9 mouse cellular contexts compared by ENCODE assay signal in the genomic region with DNA sequence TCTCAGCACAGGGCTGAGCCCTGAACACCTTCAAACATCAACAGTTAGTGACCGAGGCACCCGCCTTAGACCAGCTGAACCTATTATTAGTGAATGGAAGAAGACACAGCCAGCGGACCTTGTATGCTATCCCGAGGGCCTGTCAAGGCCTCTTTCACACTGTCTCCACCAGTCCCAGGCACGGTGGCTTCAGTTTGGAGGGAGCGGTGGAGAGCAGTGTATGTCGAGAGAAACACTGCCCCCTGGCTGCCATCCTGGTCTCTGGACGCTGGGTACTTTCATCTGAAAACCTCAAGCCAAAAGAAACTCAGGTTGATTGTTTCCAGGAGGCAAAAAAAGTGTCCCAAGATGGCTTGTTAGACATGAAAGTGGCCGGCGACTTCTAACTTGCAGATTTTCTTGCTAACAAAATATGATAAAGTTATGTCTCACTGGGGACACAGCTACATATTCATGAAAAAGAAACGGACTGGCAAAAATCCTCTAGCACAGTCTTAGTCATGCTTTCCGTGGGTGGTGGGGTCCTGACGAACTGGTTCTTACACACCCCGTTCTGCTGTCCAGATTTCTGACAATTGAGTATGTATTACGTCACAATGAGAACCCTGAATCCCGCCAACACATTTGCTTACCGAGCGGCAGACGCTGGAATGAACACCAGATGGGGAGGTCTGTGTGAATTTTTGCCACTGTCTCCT. TPM values are rescaled to one million over a fixed set of nuclear protein-coding genes. Genes with fewer than 3 reads are reported as not detected.
A peak's percentile ranks its signal among the peaks of the same experiment; 100 is the strongest.
DNase-seq lines count a peak whose midpoint lies in the region; ATAC-seq and TF ChIP-seq lines count a peak whose summit lies in the region.
"Had no signal": no experiment of that assay in that cellular context is flagged by ENCODE, and none has a peak within 500 bp of the region (broad histone marks: within the 10 kb centered on the region; RNA-seq: fewer than 3 reads in every experiment).

No protein-coding gene starts in this region.

- peak; percentile 48; the same call in 1 of the 2 replicates for TF ChIP-seq CTCF in embryonic fibroblast, embryonic 13.5 days (IDR thresholded peaks at IDR 0.05; ENCODE audit: borderline replicate concordance, insufficient read depth, low read length)

- TF ChIP-seq POLR2A in embryonic fibroblast, embryonic 13.5 days (IDR thresholded peaks at IDR 0.05; ENCODE audit: low read depth, low read length) = no peak

- intact Hi-C loops in heart, postnatal 25 days (cut with DNase I) = loop anchor here (2.0 to 10.0 kb wide), 4 partner anchors 58 to 340 kb away; a partner anchor contains a TSS

- WGBS in kidney, embryonic 16.5 days = 65% methylated on average over 19 of the region's 19 CpGs

- 0 out of 2 replicates have a peak, but pooled peaks cover 3% of the 10 kb centered on the region for H3K4me1 ChIP-seq in kidney, embryonic 16.5 days (ENCODE audit: insufficient read depth, low read length)
- no peaks in the 10 kb centered on the region for H3K4me1 ChIP-seq in embryonic fibroblast, embryonic 13.5 days (ENCODE audit: control insufficient read depth, insufficient read depth, low read length)

- no peak overlapping the region for H3K4me3 ChIP-seq in kidney, embryonic 16.5 days (ENCODE audit: low read length)
- H3K4me3 ChIP-seq in embryonic fibroblast, embryonic 13.5 days (ENCODE audit: insufficient read depth, low read length) = no peak overlapping the region
- H3K4me3 ChIP-seq: megakaryocyte, embryonic 14.5 days had no signal

- no peak overlapping the region for H3K9ac ChIP-seq in kidney, embryonic 16.5 days (replicated peaks; ENCODE audit: low read length)

- H3K27me3 ChIP-seq in kidney, embryonic 16.5 days (ENCODE audit: insufficient read depth, low read length) = no peaks in the 10 kb centered on the region

- H3K9me3 ChIP-seq in kidney, embryonic 16.5 days (ENCODE audit: low read length) = no peaks in the 10 kb centered on the region
- H3K9me3 ChIP-seq: megakaryocyte, embryonic 14.5 days had no signal

- DNase-seq in kidney, adult 11 months = peak; percentile 63
- peak; percentile 41 for DNase-seq in brain, adult 2 months (ENCODE audit: low read depth, low spot score)
- DNase-seq in heart, postnatal 25 days (ENCODE audit: low spot score) = peak; percentile 28
- DNase-seq in liver = peak; percentile 53
- peak; percentile 15 for DNase-seq in ovary, postnatal 10 days (ENCODE audit: low spot score)
- peak; percentile 63 to 66 for DNase-seq in thymus, postnatal 36 days

- no peak for ATAC-seq in kidney, embryonic 16.5 days (ENCODE audit: low FRiP score, low TSS enrichment)

- H3K4me2 ChIP-seq in kidney, embryonic 16.5 days (replicated peaks; ENCODE audit: low read depth, low read length) = no peak overlapping the region

- H3K27ac ChIP-seq in kidney, embryonic 16.5 days (ENCODE audit: low read length) = no peak overlapping the region
- no peak overlapping the region for H3K27ac ChIP-seq in embryonic fibroblast, embryonic 13.5 days (ENCODE audit: insufficient read depth, low read length)

- H3K36me3 ChIP-seq in kidney, embryonic 16.5 days (ENCODE audit: insufficient read depth, low read length) = no peaks in the 10 kb centered on the region

RNA-seq across cellular contexts. Expression of a gene that starts 57.2 kb away (rescaled TPM):
- 455 and 475 TPM in 2 replicates for polyA plus RNA-seq in kidney, embryonic 16.5 days (2015; fragmentation: Nextera tagmentation; extraction: Ambion mirVana)
- polyA plus RNA-seq in embryonic fibroblast, embryonic 13.5 days (2011; ENCODE audit: insufficient read length, low read depth, missing spikeins) = 406 and 784 TPM in 2 replicates
- 100 to 1,000 TPM; 251 to 311 TPM for total RNA-seq in heart, postnatal 25 days (2021)
